Mouse (Mus musculus): ENCODE measurements at regions not wholly inside any gene's neighbourhood (a gene's known extent, or its start where the extent isn't known, plus 50 kb on each side); places are given as distances from the start of the nearest gene placed in this dataset.

GRCm38 (mm10) chr14:58687814-58688213, 454.9 kb downstream of the 1700129C05Rik start:
- WGBS, result 72% methylated on average over 4 of the region's 4 CpGs
- DNase-seq (ENCODE audit: low spot score), result no peak
- no peaks in the 10 kb centered on the region for H3K27me3 ChIP-seq (ENCODE audit: insufficient read depth, poor library complexity, severe bottlenecking)
- no peaks in the 10 kb centered on the region for H3K36me3 ChIP-seq
- no peak overlapping the region for H3K4me3 ChIP-seq
- H3K27ac ChIP-seq, result no peak overlapping the region
- H3K4me1 ChIP-seq, result 0 out of 2 replicates have a peak, but pooled peaks cover 3% of the 10 kb centered on the region
- no peaks in the 10 kb centered on the region for H3K9me3 ChIP-seq

GRCm38 (mm10) chr14:58678781-58679180, 463.9 kb downstream of the 1700129C05Rik start:
- no peaks in the 10 kb centered on the region for H3K36me3 ChIP-seq
- WGBS, result 75% methylated on average over 6 of the region's 6 CpGs
- no peaks in the 10 kb centered on the region for H3K27me3 ChIP-seq (ENCODE audit: insufficient read depth, poor library complexity, severe bottlenecking)
- no peak for DNase-seq (ENCODE audit: low spot score)
- peaks cover 13% of the 10 kb centered on the region; the same call in 1 of the 2 replicates for H3K4me1 ChIP-seq
- H3K4me3 ChIP-seq, result no peak overlapping the region
- no peaks in the 10 kb centered on the region for H3K9me3 ChIP-seq
- no peak overlapping the region for H3K27ac ChIP-seq

GRCm38 (mm10) chr14:58678126-58678656, 464.5 kb downstream of the 1700129C05Rik start:
- Histone ChIP-seq H3K27ac (no peak overlapping the region), H3K27me3 (ENCODE audit: insufficient read depth, poor library complexity, severe bottlenecking) (no peaks in the 10 kb centered on the region), H3K4me3 (no peak overlapping the region), H3K4me1 (peaks cover 13% of the 10 kb centered on the region; the same call in 1 of the 2 replicates), H3K36me3 (no peaks in the 10 kb centered on the region), H3K9me3 (no peaks in the 10 kb centered on the region)
- WGBS, result 60% methylated on average over 11 of the region's 11 CpGs
- DNase-seq (ENCODE audit: low spot score), result no peak

GRCm38 (mm10) chr14:58675146-58675545, 467.5 kb downstream of the 1700129C05Rik start:
- H3K27ac ChIP-seq, result no peak overlapping the region
- no peaks in the 10 kb centered on the region for H3K36me3 ChIP-seq
- H3K4me3 ChIP-seq, result no peak overlapping the region
- H3K9me3 ChIP-seq, result no peaks in the 10 kb centered on the region
- peaks cover 13% of the 10 kb centered on the region; the same call in 1 of the 2 replicates for H3K4me1 ChIP-seq
- no peak for DNase-seq (ENCODE audit: low spot score)
- WGBS, result 74% methylated on average over 3 of the region's 3 CpGs
- no peaks in the 10 kb centered on the region for H3K27me3 ChIP-seq (ENCODE audit: insufficient read depth, poor library complexity, severe bottlenecking)

GRCm38 (mm10) chr14:58663946-58664345, 478.7 kb downstream of the 1700129C05Rik start:
- Histone ChIP-seq H3K4me3 (no peak overlapping the region), H3K27ac (no peak overlapping the region), H3K36me3 (no peaks in the 10 kb centered on the region), H3K9me3 (no peaks in the 10 kb centered on the region), H3K27me3 (ENCODE audit: insufficient read depth, poor library complexity, severe bottlenecking) (no peaks in the 10 kb centered on the region), H3K4me1 (peaks cover 10% of the 10 kb centered on the region)
- no peak for DNase-seq (ENCODE audit: low spot score)
- 48% methylated on average over 1 of the region's 1 CpGs for WGBS

GRCm38 (mm10) chr14:58662601-58663000, 480.1 kb downstream of the 1700129C05Rik start:
- Histone ChIP-seq H3K4me3 (no peak overlapping the region), H3K27me3 (ENCODE audit: insufficient read depth, poor library complexity, severe bottlenecking) (no peaks in the 10 kb centered on the region), H3K4me1 (peaks cover 10% of the 10 kb centered on the region), H3K9me3 (no peaks in the 10 kb centered on the region), H3K36me3 (no peaks in the 10 kb centered on the region), H3K27ac (no peak overlapping the region)
- WGBS, result 81% methylated on average over 5 of the region's 5 CpGs
- no peak for DNase-seq (ENCODE audit: low spot score)

GRCm38 (mm10) chr14:58661416-58661815, 481.3 kb downstream of the 1700129C05Rik start:
- no peak for DNase-seq (ENCODE audit: low spot score)
- H3K27me3 ChIP-seq (ENCODE audit: insufficient read depth, poor library complexity, severe bottlenecking), result no peaks in the 10 kb centered on the region
- peak overlapping the region; percentile 72 for H3K27ac ChIP-seq
- no peaks in the 10 kb centered on the region for H3K9me3 ChIP-seq
- 48% methylated on average over 3 of the region's 3 CpGs for WGBS
- H3K4me3 ChIP-seq, result no peak overlapping the region
- peaks cover 18% of the 10 kb centered on the region for H3K4me1 ChIP-seq
- no peaks in the 10 kb centered on the region for H3K36me3 ChIP-seq

- DNase-seq (ENCODE audit: low spot score), result no peak
- H3K27ac ChIP-seq, result 0 out of 2 replicates have a peak overlapping the region, but pooled peaks have one; percentile 4
- no peak overlapping the region for H3K4me3 ChIP-seq
- no peaks in the 10 kb centered on the region for H3K27me3 ChIP-seq (ENCODE audit: insufficient read depth, poor library complexity, severe bottlenecking)
- no peaks in the 10 kb centered on the region for H3K36me3 ChIP-seq
- peaks cover 12% of the 10 kb centered on the region for H3K4me1 ChIP-seq
- no peaks in the 10 kb centered on the region for H3K9me3 ChIP-seq
- WGBS, result 56% methylated on average over 2 of the region's 2 CpGs
Measured at GRCm38 (mm10) chr14:58657263-58657662, 485.4 kb downstream of the 1700129C05Rik start.

GRCm38 (mm10) chr14:58656935-58657238, 485.8 kb downstream of the 1700129C05Rik start:
- Histone ChIP-seq H3K9me3 (no peaks in the 10 kb centered on the region), H3K36me3 (no peaks in the 10 kb centered on the region), H3K4me1 (peaks cover 12% of the 10 kb centered on the region), H3K27ac (0 out of 2 replicates have a peak overlapping the region, but pooled peaks have one; percentile 4), H3K27me3 (ENCODE audit: insufficient read depth, poor library complexity, severe bottlenecking) (no peaks in the 10 kb centered on the region), H3K4me3 (no peak overlapping the region)
- 14% methylated on average over 1 of the region's 1 CpGs for WGBS
- no peak for DNase-seq (ENCODE audit: low spot score)

- Histone ChIP-seq H3K4me3 (no peak overlapping the region), H3K27ac (0 out of 2 replicates have a peak overlapping the region, but pooled peaks have one; percentile 4), H3K27me3 (ENCODE audit: insufficient read depth, poor library complexity, severe bottlenecking) (no peaks in the 10 kb centered on the region), H3K9me3 (no peaks in the 10 kb centered on the region), H3K4me1 (peaks cover 8% of the 10 kb centered on the region; the same call in 1 of the 2 replicates), H3K36me3 (no peaks in the 10 kb centered on the region)
- WGBS, result 34% methylated on average over 4 of the region's 4 CpGs
- DNase-seq (ENCODE audit: low spot score), result no peak
Measured at GRCm38 (mm10) chr14:58656212-58656934, 486.3 kb downstream of the 1700129C05Rik start.

GRCm38 (mm10) chr14:58653026-58653425, 489.7 kb downstream of the 1700129C05Rik start:
- Histone ChIP-seq H3K27me3 (ENCODE audit: insufficient read depth, poor library complexity, severe bottlenecking) (peaks cover 4% of the 10 kb centered on the region; the same call in 1 of the 2 replicates), H3K36me3 (no peaks in the 10 kb centered on the region), H3K4me1 (peaks cover 17% of the 10 kb centered on the region), H3K9me3 (no peaks in the 10 kb centered on the region), H3K4me3 (no peak overlapping the region), H3K27ac (no peak overlapping the region)
- WGBS, result 92% methylated on average over 1 of the region's 1 CpGs
- no peak for DNase-seq (ENCODE audit: low spot score)

- no peak overlapping the region for H3K27ac ChIP-seq
- peaks cover 15% of the 10 kb centered on the region for H3K4me1 ChIP-seq
- no peak overlapping the region for H3K4me3 ChIP-seq
- 74% methylated on average over 3 of the region's 3 CpGs for WGBS
- H3K9me3 ChIP-seq, result no peaks in the 10 kb centered on the region
- DNase-seq (ENCODE audit: low spot score), result no peak
- no peaks in the 10 kb centered on the region for H3K36me3 ChIP-seq
- peaks cover 4% of the 10 kb centered on the region; the same call in 1 of the 2 replicates for H3K27me3 ChIP-seq (ENCODE audit: insufficient read depth, poor library complexity, severe bottlenecking)
Measured at GRCm38 (mm10) chr14:58652004-58652403, 490.7 kb downstream of the 1700129C05Rik start.

GRCm38 (mm10) chr14:58651210-58651609, 491.5 kb downstream of the 1700129C05Rik start:
- WGBS, result 46% methylated on average over 6 of the region's 6 CpGs
- H3K27me3 ChIP-seq (ENCODE audit: insufficient read depth, poor library complexity, severe bottlenecking), result peaks cover 4% of the 10 kb centered on the region; the same call in 1 of the 2 replicates
- no peak overlapping the region for H3K4me3 ChIP-seq
- peaks cover 10% of the 10 kb centered on the region for H3K4me1 ChIP-seq
- no peaks in the 10 kb centered on the region for H3K9me3 ChIP-seq
- no peaks in the 10 kb centered on the region for H3K36me3 ChIP-seq
- DNase-seq (ENCODE audit: low spot score), result no peak
- H3K27ac ChIP-seq, result no peak overlapping the region
